Mouse (Mus musculus) erythroblast, embryonic 14.5 days (primary cell): Measurements from ENCODE around the gene Stn1. TPM values are rescaled to one million over a fixed set of nuclear protein-coding genes. Genes with fewer than 3 reads are reported as not detected.

Experiments
- H3K27me3 ChIP-seq: 2 replicates; pipeline ENCODE4 v1.6.1; 2012; ENCODE audit warnings: inconsistent platforms; ENCODE audit not compliant: control insufficient read depth
- H3K36me3 ChIP-seq: 2 replicates; pipeline ENCODE4 v1.6.1; 2012; ENCODE audit warnings: mild to moderate bottlenecking, inconsistent platforms; ENCODE audit not compliant: control insufficient read depth
- H3K4me1 ChIP-seq: 2 replicates; pipeline ENCODE4 v1.6.1; 2012; ENCODE audit warnings: inconsistent platforms; ENCODE audit not compliant: control insufficient read depth
- H3K4me3 ChIP-seq: replicated peaks from 2 replicates; pipeline ENCODE3; 2012; ENCODE audit warnings: moderate library complexity, mild to moderate bottlenecking, inconsistent platforms
- H3K9me3 ChIP-seq: 2 replicates; pipeline ENCODE4 v1.6.1; 2012; ENCODE audit warnings: low read length, inconsistent platforms, mixed read lengths; ENCODE audit not compliant: control insufficient read depth
- GATA1 ChIP-seq: IDR thresholded peaks from 2 replicates; pipeline ENCODE4 v1.6.1; 2012; ENCODE audit warnings: low read length, inconsistent platforms, mixed read lengths
- TAL1 ChIP-seq: IDR thresholded peaks from 3 replicates; pipeline ENCODE4 v1.6.1; 2012; ENCODE audit warnings: low read length, inconsistent platforms, mixed read lengths
- polyA plus RNA-seq: library from polyadenylated mRNA; stranded (reverse); fragments of >175 nt; gene quantifications from 2 replicates; pipeline ENCODE4 v1.2.3, GENCODE M21; 2012

The Stn1 gene
- polyA plus RNA-seq, 1 experiment: 0.38 TPM

DNA sequence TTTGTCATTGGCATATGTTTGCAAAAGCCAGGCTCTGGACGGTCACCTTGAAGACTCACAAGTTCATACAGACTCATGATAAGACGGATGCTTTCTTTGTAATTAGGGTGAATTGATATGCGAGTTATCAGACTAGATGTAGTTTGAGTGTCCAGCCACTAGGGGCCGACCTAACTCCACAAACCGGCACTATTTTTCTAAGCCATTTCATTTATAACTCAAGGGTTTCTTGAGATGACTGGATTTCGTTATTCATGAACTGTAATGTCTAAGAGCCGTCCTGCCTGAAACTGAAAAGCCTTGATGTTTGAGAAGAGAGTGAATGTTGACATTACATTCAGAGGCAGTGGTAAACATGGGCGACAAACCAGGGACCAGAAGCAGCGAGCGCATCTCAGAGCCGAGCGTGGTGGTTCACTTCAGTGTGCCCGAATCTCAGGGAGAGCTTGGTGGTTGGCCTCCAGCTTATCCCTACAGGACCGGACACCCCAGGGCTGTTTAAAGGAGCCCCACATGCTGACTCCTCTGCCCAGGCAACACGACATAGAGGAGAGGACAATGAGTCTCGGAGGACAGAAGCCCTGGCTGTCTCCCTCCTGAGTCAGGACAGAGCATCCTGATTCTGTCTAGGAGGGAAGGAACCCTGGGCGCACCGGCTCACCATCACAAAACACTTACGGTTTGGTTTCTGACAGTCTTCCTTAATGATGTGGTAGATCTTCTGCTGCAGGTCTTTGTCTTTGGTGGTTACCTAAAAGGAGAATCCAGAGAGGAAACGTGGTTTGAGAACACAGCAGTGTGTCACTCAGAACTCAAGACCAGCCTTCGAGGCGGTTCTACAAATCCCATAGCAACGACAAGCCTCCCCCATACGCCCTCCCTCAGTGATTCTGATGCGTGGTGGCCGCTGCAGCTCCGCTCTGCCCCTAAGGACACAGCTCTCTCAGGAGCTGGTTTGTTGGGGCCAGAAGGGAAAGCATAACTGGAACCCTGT lies 29.9 kb downstream of the Stn1 start:
- H3K4me3 ChIP-seq: no peak overlapping the region
- peaks cover 35% of the 10 kb centered on the region for H3K4me1 ChIP-seq
- no peaks in the 10 kb centered on the region for H3K9me3 ChIP-seq
- TF ChIP-seq TAL1 (no peak), GATA1 (no peak)
- no peaks in the 10 kb centered on the region for H3K27me3 ChIP-seq
- H3K36me3 ChIP-seq: peaks cover 2% of the 10 kb centered on the region; the same call in 1 of the 2 replicates

DNA sequence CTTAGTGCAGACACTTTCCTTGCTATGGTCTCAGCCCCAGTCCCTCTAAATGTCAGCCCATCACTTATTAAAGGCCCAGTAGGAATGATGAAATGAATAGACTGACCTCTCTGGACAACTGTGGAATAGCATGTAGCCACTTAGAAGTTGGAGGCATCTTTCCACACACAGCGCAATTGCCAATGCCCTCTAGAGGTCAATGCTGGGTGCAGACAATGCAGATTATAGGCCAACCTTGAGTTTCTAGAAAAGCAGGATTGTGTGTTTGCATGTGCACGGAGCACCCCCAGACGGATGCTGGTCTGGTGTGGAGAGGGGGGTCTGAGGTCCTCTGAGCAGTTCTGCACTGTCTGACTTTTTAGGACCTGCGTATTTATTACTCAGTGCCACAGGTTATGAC lies 33.7 kb downstream of the Stn1 start:
- TF ChIP-seq GATA1: no peak
- TF ChIP-seq TAL1: no peak
- Histone ChIP-seq H3K27me3 (no peaks in the 10 kb centered on the region), H3K36me3 (peaks cover 2% of the 10 kb centered on the region; the same call in 1 of the 2 replicates), H3K4me1 (peaks cover 13% of the 10 kb centered on the region), H3K4me3 (no peak overlapping the region), H3K9me3 (no peaks in the 10 kb centered on the region)

DNA sequence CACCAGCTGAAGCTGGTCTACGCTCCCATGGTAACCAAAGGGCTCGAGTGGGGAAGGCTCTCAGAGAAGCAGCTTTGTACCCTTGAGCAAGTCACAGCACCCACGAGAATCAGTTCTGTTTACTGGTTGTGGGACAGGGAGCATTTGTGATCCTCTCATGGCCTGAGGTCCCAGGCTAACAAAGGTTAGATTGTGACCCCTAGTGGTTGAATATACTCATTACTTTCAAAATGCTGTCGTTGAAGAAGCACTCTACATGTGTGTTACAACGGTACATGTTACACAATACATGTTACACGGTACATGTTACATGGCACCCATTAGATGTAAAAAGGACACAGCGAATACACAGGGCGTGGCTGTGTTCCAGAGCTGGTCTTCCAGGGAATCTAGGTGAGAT lies 34.7 kb downstream of the Stn1 start:
- no peaks in the 10 kb centered on the region for H3K27me3 ChIP-seq
- H3K9me3 ChIP-seq: no peaks in the 10 kb centered on the region
- TF ChIP-seq GATA1 (no peak), TAL1 (no peak)
- H3K36me3 ChIP-seq: peaks cover 2% of the 10 kb centered on the region; the same call in 1 of the 2 replicates
- peaks cover 4% of the 10 kb centered on the region for H3K4me1 ChIP-seq
- no peak overlapping the region for H3K4me3 ChIP-seq

DNA sequence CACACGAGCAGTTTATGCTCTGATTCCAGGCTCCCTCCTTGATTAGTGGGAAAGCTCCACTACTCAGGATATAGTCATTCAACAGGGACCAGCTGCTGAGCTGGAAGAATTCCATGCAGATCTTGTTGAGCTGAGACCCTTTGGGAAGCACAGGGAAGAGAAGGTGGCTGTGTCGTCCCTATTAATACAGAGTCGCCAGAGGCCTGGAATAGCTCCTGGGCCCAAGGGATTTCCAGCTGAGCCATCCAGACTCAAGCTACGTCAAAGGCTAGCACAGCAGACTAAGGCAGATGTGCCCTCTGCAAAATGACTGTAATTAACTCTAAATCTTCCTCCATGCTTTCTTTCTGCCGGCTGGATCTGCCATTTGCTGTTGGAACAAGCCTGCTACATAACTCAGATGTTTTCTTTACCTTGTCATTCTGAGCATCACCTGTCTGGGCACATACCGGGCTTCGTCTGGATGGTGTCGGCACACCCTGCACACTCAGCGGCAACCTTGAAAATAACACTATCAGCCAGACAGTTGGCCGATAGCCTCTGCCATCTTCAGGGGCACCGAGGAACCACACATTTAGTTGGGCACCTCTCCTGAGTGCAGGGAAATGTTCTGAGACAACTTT lies 36.8 kb downstream of the Stn1 start:
- TF ChIP-seq TAL1 (no peak), GATA1 (no peak)
- Histone ChIP-seq H3K9me3 (no peaks in the 10 kb centered on the region), H3K4me3 (no peak overlapping the region), H3K4me1 (no peaks in the 10 kb centered on the region), H3K36me3 (peaks cover 2% of the 10 kb centered on the region; the same call in 1 of the 2 replicates), H3K27me3 (no peaks in the 10 kb centered on the region)

DNA sequence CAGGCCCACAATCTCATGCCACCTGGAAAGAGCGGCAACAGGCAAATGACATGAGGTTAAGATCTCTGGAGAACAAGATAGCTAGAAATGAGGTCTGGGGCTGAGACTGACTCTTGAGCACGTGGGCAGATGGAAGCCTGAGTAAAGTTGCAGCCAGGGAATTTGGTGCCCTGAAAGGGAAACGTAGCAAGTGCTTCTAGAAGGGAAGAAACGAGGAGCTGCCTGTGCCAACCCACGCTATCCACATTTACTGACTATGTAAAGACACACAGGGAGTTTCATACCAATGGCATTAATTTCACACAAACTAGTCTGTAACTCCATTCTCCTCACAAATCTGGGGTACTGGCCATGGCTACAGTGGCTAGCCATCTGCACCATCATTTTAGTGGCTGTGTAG lies 37.5 kb downstream of the Stn1 start:
- Histone ChIP-seq H3K9me3 (no peaks in the 10 kb centered on the region), H3K36me3 (no peaks in the 10 kb centered on the region), H3K4me3 (no peak overlapping the region), H3K27me3 (no peaks in the 10 kb centered on the region), H3K4me1 (no peaks in the 10 kb centered on the region)
- TF ChIP-seq GATA1: no peak
- no peak for TF ChIP-seq TAL1

DNA sequence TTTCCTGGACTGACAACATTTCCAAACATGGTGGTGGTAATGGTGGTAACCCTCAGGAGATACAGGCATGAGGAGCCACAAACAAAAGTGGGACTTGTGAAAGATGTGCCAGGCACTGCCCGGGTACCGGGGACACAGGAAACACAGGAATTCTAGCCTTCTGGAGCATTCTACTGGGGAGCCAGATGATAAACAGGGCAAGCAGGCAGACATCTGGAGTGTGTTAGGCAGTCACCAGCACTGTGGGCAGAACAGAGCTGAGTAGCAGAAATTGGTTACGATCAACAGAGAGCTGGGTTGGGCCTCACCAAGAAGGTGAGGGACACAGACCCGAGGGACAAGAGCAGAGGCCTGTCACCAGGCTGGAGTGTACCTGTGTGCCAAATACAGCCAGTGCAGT lies 38.4 kb downstream of the Stn1 start:
- Histone ChIP-seq H3K4me1 (no peaks in the 10 kb centered on the region), H3K4me3 (no peak overlapping the region), H3K9me3 (no peaks in the 10 kb centered on the region), H3K27me3 (no peaks in the 10 kb centered on the region), H3K36me3 (no peaks in the 10 kb centered on the region)
- TF ChIP-seq GATA1: no peak

DNA sequence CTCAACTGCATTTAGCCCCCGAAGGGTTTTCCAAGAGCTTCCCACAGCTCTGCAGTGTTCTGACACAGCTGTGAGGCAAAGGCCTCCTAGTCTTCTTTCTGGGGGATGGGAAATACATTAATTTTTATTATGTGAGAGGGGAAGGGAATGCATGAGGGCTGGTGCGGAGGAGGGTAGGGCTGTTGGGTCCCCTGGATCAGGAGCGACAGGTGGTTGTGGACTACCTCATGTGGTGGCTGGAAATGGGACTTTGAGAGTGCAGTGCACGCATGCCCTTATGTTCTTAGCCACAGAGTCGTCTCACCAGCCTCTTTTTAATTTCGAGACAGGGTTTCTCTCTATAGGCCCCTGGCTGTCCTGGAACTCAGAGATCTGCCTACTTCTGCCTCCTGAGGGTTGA lies 39.6 kb downstream of the Stn1 start:
- no peaks in the 10 kb centered on the region for H3K4me1 ChIP-seq
- no peak for TF ChIP-seq GATA1
- TF ChIP-seq TAL1: no peak
- no peak overlapping the region for H3K4me3 ChIP-seq
- no peaks in the 10 kb centered on the region for H3K27me3 ChIP-seq
- H3K36me3 ChIP-seq: no peaks in the 10 kb centered on the region
- no peaks in the 10 kb centered on the region for H3K9me3 ChIP-seq

DNA sequence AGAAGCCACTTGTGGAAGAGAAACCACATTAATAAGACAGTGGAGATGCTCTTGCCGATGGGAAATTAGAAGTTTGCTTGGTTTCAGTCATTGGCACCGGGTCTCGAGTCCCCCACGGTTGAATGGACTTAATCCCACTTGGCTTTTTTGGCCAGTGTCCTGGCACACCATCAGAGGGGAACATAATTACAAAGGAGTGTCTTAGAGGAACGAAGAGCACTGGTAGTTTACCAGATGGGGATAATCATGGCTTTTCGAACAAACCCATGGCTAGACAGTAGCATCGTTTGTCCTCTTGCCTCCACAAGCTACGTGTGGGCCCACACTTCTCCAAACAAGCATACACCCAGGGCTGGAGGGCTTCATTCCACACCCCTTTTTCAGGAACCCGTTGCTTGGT lies 40.0 kb downstream of the Stn1 start:
- H3K27me3 ChIP-seq: no peaks in the 10 kb centered on the region
- no peaks in the 10 kb centered on the region for H3K9me3 ChIP-seq
- no peaks in the 10 kb centered on the region for H3K36me3 ChIP-seq
- H3K4me1 ChIP-seq: no peaks in the 10 kb centered on the region
- no peak overlapping the region for H3K4me3 ChIP-seq
- TF ChIP-seq GATA1 (no peak), TAL1 (no peak)

DNA sequence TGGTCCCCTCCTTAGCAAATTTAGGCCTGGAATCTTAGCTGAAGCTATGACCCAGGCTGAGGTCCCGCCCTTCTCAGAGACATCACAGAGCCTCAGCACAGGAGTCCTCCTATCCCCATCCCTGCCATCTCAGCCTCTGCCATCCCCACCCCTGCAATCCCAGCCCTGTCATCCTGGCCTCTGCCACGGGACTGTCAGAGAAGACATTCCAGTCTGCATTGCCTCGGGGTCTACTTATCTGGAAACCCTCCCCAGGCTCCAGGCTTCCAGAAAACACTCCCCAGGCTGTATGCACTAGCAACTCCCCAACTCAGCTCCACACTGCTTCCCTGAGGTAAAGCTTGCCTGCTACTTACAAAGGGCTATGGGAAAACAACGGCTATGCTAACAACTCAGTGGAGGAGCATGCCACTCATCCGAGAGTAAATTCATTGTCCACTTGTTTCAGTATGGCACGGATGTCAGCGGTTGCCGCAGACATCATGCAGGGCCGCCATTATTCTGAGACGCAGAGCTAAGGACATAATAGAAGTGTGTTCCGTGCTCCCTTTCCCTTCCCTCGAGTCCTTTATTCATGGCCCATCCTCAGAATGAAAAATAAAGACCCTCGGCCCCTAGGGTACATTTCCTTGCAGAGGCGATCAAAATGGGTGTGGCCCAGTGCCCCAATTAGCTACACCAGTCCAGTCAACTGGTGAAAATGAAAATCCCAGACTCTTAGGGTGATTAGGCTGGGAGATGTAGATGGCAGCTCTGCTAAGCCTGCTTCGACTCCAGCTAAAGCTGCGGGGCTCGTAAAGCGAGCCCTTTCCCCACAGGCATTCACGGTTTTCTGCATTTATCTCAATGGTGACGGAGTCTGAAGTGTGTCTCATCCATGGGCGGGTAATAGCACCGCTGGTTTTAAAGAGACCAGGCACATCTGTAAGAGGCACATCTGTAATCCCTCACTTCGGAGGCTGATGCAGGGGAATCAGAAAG lies 44.0 kb downstream of the Stn1 start:
- no peak for TF ChIP-seq TAL1
- TF ChIP-seq GATA1: no peak
- Histone ChIP-seq H3K4me3 (no peak overlapping the region), H3K4me1 (no peaks in the 10 kb centered on the region), H3K27me3 (no peaks in the 10 kb centered on the region), H3K36me3 (no peaks in the 10 kb centered on the region), H3K9me3 (peaks cover 3% of the 10 kb centered on the region)
